Comparison of ENCODE assay signal across 21 mouse cellular contexts in the genomic region with DNA sequence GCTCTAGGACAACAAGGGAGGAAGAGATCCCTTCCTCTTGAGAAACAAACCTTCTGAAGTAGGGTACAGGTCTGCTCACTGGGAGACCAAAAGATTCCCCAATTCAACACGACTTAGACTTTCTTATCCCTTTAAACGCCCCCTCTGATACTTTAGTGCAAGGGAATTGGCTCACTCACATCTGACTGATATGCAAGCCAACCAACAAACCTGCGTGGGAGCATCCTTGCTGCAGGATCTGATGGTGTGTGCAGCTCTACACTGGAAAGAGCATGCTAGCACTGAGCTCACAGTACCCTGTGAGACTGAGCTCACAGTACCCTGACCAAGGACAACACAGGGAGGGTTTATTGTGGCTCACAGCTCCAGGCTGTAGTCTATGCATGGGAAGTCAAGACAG.
"Had no signal": no experiment of that assay in that cellular context is flagged by ENCODE, and none has a peak within 500 bp of the region (broad histone marks: within the 10 kb centered on the region; RNA-seq: fewer than 3 reads in every experiment).

No protein-coding gene starts in this region.

- H3K4me2 ChIP-seq: kidney, embryonic 15.5 days; limb, embryonic 13.5 days; liver, embryonic 12.5 days; liver, embryonic 15.5 days; lung, embryonic 15.5 days; midbrain, embryonic 11.5 days; midbrain, embryonic 15.5 days had no signal

- H3K27ac ChIP-seq: kidney, embryonic 15.5 days; limb, embryonic 10.5 days; limb, embryonic 13.5 days; liver, embryonic 12.5 days; liver, embryonic 15.5 days; lung, embryonic 15.5 days; midbrain, embryonic 15.5 days had no signal

- H3K4me3 ChIP-seq: kidney, embryonic 15.5 days; limb, embryonic 10.5 days; limb, embryonic 13.5 days; liver, embryonic 12.5 days; liver, embryonic 15.5 days; lung, embryonic 15.5 days; midbrain, embryonic 15.5 days; myocyte had no signal

- H3K36me3 ChIP-seq: kidney, embryonic 15.5 days; limb, embryonic 10.5 days; limb, embryonic 13.5 days; liver, embryonic 12.5 days; liver, embryonic 15.5 days; lung, embryonic 15.5 days; midbrain, embryonic 15.5 days had no signal

- H3K4me1 ChIP-seq: kidney, embryonic 15.5 days; limb, embryonic 13.5 days; liver, embryonic 12.5 days; liver, embryonic 15.5 days; lung, embryonic 15.5 days; megakaryocyte, embryonic 14.5 days; midbrain, embryonic 15.5 days had no signal

- DNase-seq: kidney, adult 11 months; kidney, adult 8-10 months; kidney, postnatal 10 days; kidney, postnatal 36 days; layer of hippocampus, postnatal 36 days; liver; lung, adult 18-20 months; lung, postnatal 10 days; lung, postnatal 36 days; right cerebral cortex, postnatal 25 days; thymus, postnatal 25 days had no signal

- H3K9ac ChIP-seq: kidney, embryonic 15.5 days; limb, embryonic 13.5 days; liver, embryonic 12.5 days; liver, embryonic 15.5 days; lung, embryonic 15.5 days; midbrain, embryonic 15.5 days had no signal

- H3K9me3 ChIP-seq: kidney, embryonic 15.5 days; limb, embryonic 10.5 days; limb, embryonic 13.5 days; liver, embryonic 12.5 days; liver, embryonic 15.5 days; lung, embryonic 15.5 days; midbrain, embryonic 15.5 days had no signal

- ATAC-seq: liver, embryonic 12.5 days; midbrain, embryonic 15.5 days had no signal

- H3K27me3 ChIP-seq: kidney, embryonic 15.5 days; limb, embryonic 13.5 days; liver, embryonic 12.5 days; liver, embryonic 15.5 days; lung, embryonic 15.5 days; megakaryocyte, embryonic 14.5 days; midbrain, embryonic 15.5 days had no signal
